Mouse (Mus musculus) ES-Bruce4 (cell line): Measurements from ENCODE around the gene Adcy4. TPM values are rescaled to one million over a fixed set of nuclear protein-coding genes. Genes with fewer than 3 reads are reported as not detected.
A peak's percentile ranks its signal among the peaks of the same experiment; 100 is the strongest.

Experiments used
- H3K27ac ChIP-seq: 2 replicates; pipeline ENCODE4 v1.5.1; 2012; ENCODE audit warnings: low read length, inconsistent platforms; ENCODE audit not compliant: insufficient read depth
- H3K27me3 ChIP-seq: 2 replicates; pipeline ENCODE4 v1.6.1; 2012; ENCODE audit warnings: mild to moderate bottlenecking, low read length, inconsistent platforms; ENCODE audit not compliant: control insufficient read depth, poor library complexity, insufficient read depth, severe bottlenecking
- H3K36me3 ChIP-seq: 2 replicates; pipeline ENCODE4 v1.6.1; 2012; ENCODE audit warnings: inconsistent platforms, mild to moderate bottlenecking, low read length, moderate library complexity; ENCODE audit not compliant: control insufficient read depth, poor library complexity, insufficient read depth, severe bottlenecking
- H3K4me1 ChIP-seq: one replicate; pipeline ENCODE4 v1.8.1; 2011; ENCODE audit warnings: low read length; ENCODE audit not compliant: control insufficient read depth, insufficient read depth
- H3K4me3 ChIP-seq: 2 replicates; pipeline ENCODE4 v1.5.1; 2011; ENCODE audit warnings: low read depth, mild to moderate bottlenecking, low read length
- H3K9ac ChIP-seq: 2 replicates; pipeline ENCODE4 v1.6.1; 2012; ENCODE audit warnings: low read depth, mild to moderate bottlenecking, inconsistent platforms; ENCODE audit not compliant: poor library complexity, severe bottlenecking
- H3K9me3 ChIP-seq: replicated peaks from 2 replicates; pipeline ENCODE4 v1.6.1; 2012; ENCODE audit warnings: mild to moderate bottlenecking, low read length, inconsistent platforms; ENCODE audit not compliant: control insufficient read depth, poor library complexity, insufficient read depth, severe bottlenecking
- CTCF ChIP-seq: IDR thresholded peaks from one replicate; pipeline ENCODE4 v1.8.1; 2011; ENCODE audit warnings: low read depth, low read length
- EP300 ChIP-seq: IDR thresholded peaks from 2 replicates; pipeline ENCODE4 v1.6.1; 2011; ENCODE audit warnings: low read depth, low read length; ENCODE audit not compliant: insufficient read depth
- POLR2A ChIP-seq: IDR thresholded peaks from one replicate; pipeline ENCODE4 v1.8.1; 2011; ENCODE audit warnings: low read length; ENCODE audit not compliant: insufficient read depth
- polyA plus RNA-seq: library from polyadenylated mRNA; stranded (reverse); fragments of >200 nt; gene quantifications from 2 replicates; pipeline ENCODE4 v1.2.4, GENCODE M21; 2011; ENCODE audit warnings: low read depth; ENCODE audit not compliant: missing spikeins, insufficient read depth, insufficient read length

Gene Adcy4
- polyA plus RNA-seq, 1 experiment = 1.2 TPM

- Histone ChIP-seq H3K27ac (no peak overlapping the region), H3K9me3 (no peaks in the 10 kb centered on the region), H3K27me3 (no peaks in the 10 kb centered on the region), H3K36me3 (no peaks in the 10 kb centered on the region), H3K4me1 (no peaks in the 10 kb centered on the region), H3K4me3 (no peak overlapping the region), H3K9ac (no peak overlapping the region)
- no peak for TF ChIP-seq CTCF
- TF ChIP-seq POLR2A = no peak
- no peak for TF ChIP-seq EP300
These were observed 57.6 kb downstream of the Adcy4 start for GRCm38 (mm10) chr14:55726261-55726660.

GRCm38 (mm10) chr14:55724411-55724871 is 59.5 kb downstream of the Adcy4 start:
- Histone ChIP-seq H3K27ac (peak overlapping the region; percentile 20; the same call in 1 of the 2 replicates), H3K27me3 (no peaks in the 10 kb centered on the region), H3K9ac (0 out of 2 replicates have a peak overlapping the region, but pooled peaks have one; percentile 18), H3K36me3 (no peaks in the 10 kb centered on the region; the same call in 1 of the 2 replicates), H3K9me3 (no peaks in the 10 kb centered on the region), H3K4me3 (no peak overlapping the region), H3K4me1 (no peaks in the 10 kb centered on the region)
- no peak for TF ChIP-seq EP300
- TF ChIP-seq POLR2A = no peak
- no peak for TF ChIP-seq CTCF

- H3K4me3 ChIP-seq = no peak overlapping the region
- H3K27me3 ChIP-seq = no peaks in the 10 kb centered on the region
- no peak for TF ChIP-seq POLR2A
- no peak for TF ChIP-seq EP300
- TF ChIP-seq CTCF = no peak
- no peaks in the 10 kb centered on the region for H3K4me1 ChIP-seq
- no peaks in the 10 kb centered on the region for H3K9me3 ChIP-seq
- peaks cover 4% of the 10 kb centered on the region for H3K36me3 ChIP-seq
- H3K9ac ChIP-seq = no peak overlapping the region
- no peak overlapping the region for H3K27ac ChIP-seq
These were observed 60.5 kb downstream of the Adcy4 start for GRCm38 (mm10) chr14:55723433-55723832.

DNA sequence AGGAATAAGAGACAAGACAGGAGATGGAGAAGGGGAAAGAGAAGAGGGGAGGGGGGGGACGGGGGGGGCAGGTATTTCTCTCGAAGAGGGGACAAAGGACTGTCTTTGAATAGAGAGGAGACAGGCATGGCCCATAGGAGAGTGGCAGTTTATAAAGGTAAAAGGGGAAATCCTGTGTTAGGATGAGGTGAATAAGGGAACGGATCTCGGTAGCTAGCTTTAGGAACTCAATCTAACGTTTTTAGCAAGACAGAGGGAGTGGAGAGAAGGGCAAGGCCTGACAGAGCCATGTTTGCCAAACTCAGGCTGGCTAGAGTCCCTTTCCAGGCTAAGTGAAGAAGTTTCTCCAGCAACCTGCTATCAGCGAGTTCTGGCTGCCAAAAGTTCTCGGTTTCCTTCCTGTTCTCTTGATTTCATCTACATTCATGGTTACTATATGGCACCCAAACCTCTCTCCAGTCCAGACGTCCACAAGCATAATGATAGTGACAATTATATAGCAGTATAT is 61.4 kb downstream of the Adcy4 start:
- no peaks in the 10 kb centered on the region for H3K27me3 ChIP-seq
- H3K27ac ChIP-seq = peak overlapping the region; percentile 46; the same call in 1 of the 2 replicates
- peaks cover 12% of the 10 kb centered on the region for H3K36me3 ChIP-seq
- peak overlapping the region; percentile 54 for H3K9ac ChIP-seq
- H3K9me3 ChIP-seq = no peaks in the 10 kb centered on the region
- TF ChIP-seq POLR2A = no peak
- TF ChIP-seq CTCF = no peak
- TF ChIP-seq EP300 = no peak
- no peaks in the 10 kb centered on the region for H3K4me1 ChIP-seq
- peak overlapping the region; percentile 25; the same call in 1 of the 2 replicates for H3K4me3 ChIP-seq

GRCm38 (mm10) chr14:55721700-55722437 is 62.0 kb downstream of the Adcy4 start, which contains the start of gene Rabggta:
Rabggta (minus strand) TSS chr14:55722263.
- Histone ChIP-seq H3K4me1 (no peaks in the 10 kb centered on the region), H3K4me3 (peak within 1 kb of the TSS; percentile 83), H3K9me3 (no peaks in the 10 kb centered on the region), H3K27ac (peak within 1 kb of the TSS; percentile 46; the same call in 1 of the 2 replicates), H3K36me3 (peaks cover 17% of the 10 kb centered on the region), H3K27me3 (no peaks in the 10 kb centered on the region), H3K9ac (peak within 1 kb of the TSS; percentile 54)
- peak; percentile 27 for TF ChIP-seq POLR2A
- TF ChIP-seq CTCF = peak; percentile 91
- peak; percentile 78 for TF ChIP-seq EP300

DNA sequence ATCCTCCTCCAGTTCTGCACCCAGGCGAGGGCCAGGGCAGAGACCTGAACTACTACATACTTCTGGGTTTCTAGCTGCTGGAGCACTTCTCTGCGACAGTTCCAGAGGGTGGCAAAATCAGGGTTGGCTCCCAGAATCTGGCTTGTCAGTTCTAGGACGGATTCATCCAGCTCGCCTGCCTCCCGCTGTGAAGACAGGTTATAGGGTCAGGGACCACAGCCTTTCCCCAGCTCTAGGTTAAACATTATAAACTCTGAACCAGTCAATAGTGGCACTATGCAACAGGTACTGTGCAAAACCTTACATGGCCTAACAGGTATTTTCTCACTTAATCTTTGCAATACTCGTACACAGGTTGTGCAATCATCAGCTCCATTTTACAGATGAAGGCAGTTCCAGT is 62.8 kb downstream of the Adcy4 start:
- H3K27me3 ChIP-seq = no peaks in the 10 kb centered on the region
- H3K36me3 ChIP-seq = peaks cover 22% of the 10 kb centered on the region
- peak overlapping the region; percentile 10; the same call in 1 of the 2 replicates for H3K4me3 ChIP-seq
- no peaks in the 10 kb centered on the region for H3K4me1 ChIP-seq
- no peak overlapping the region for H3K27ac ChIP-seq
- no peak for TF ChIP-seq CTCF
- no peak for TF ChIP-seq POLR2A
- no peak for TF ChIP-seq EP300
- H3K9me3 ChIP-seq = no peaks in the 10 kb centered on the region
- H3K9ac ChIP-seq = peak overlapping the region; percentile 40
